Mouse (Mus musculus) brain, embryonic 14.5 days (tissue): Measurements from ENCODE around the gene Prkg1. TPM values are rescaled to one million over a fixed set of nuclear protein-coding genes. Genes with fewer than 3 reads are reported as not detected.
A peak's percentile ranks its signal among the peaks of the same experiment; 100 is the strongest.

Experiments
- DNase-seq: peaks from one replicate; pipeline ENCODE4 v3.0.0-alpha.2; 2011; ENCODE audit warnings: low read depth
- CTCF ChIP-seq: fragments of 200-500 bp; IDR thresholded peaks from 2 replicates; pipeline ENCODE4 v1.5.1; 2012; ENCODE audit warnings: inconsistent platforms, mild to moderate bottlenecking, moderate library complexity, borderline replicate concordance; ENCODE audit not compliant: insufficient read depth, insufficient read length; ENCODE audit errors: extremely low read depth
- POLR2A ChIP-seq: fragments of 200-500 bp; IDR thresholded peaks from 2 replicates; pipeline ENCODE4 v1.6.1; 2012; ENCODE audit warnings: mild to moderate bottlenecking, inconsistent platforms, borderline replicate concordance; ENCODE audit not compliant: poor library complexity, insufficient read depth, insufficient read length, severe bottlenecking; ENCODE audit errors: extremely low read depth
- polyA plus RNA-seq: library from polyadenylated mRNA; depleted of rRNA; stranded (reverse); fragments of >200 nt; gene quantifications from 2 replicates; pipeline ENCODE4 v1.2.3, GENCODE M21; 2012; rRNA removed

Prkg1 gene
- polyA plus RNA-seq, 1 experiment = 4.5 TPM

GRCm38 (mm10) chr19:30548411-30549043 lies 1216.3 kb downstream of the Prkg1 start:
- DNase-seq = peak; percentile 56
- TF ChIP-seq CTCF = no peak
- TF ChIP-seq POLR2A = no peak

GRCm38 (mm10) chr19:30539365-30539941 lies 1225.4 kb downstream of the Prkg1 start:
- peak; percentile 39 for DNase-seq

- TF ChIP-seq CTCF (no peak), POLR2A (no peak)
- no peak for DNase-seq
Observed at GRCm38 (mm10) chr19:30516771-30517170, 1248.1 kb downstream of the Prkg1 start.

Other genes with a start within 250 kb of the Prkg1 start
- gene A1cf, start 103.7 kb upstream of the Prkg1 start, polyA plus RNA-seq = not detected in 2 replicates